Mouse (Mus musculus): ENCODE data around the gene Cmbl.

GRCm38 (mm10) chr15:31526463-31526862 is 38.7 kb upstream of the Cmbl start:
- TF ChIP-seq CTCF (IDR thresholded peaks at IDR 0.05; ENCODE audit: extremely low read depth, insufficient read depth, insufficient read length, insufficient replicate concordance) = no peak
- no peak for TF ChIP-seq POLR2A (IDR thresholded peaks at IDR 0.05; ENCODE audit: low read depth, low read length)
